Comparison of ENCODE assay signal across 7 mouse cellular contexts in genomic region chr16:40739015-40739414, GRCm38 (mm10).
DNase-seq lines count a peak whose midpoint lies in the region; ATAC-seq lines count a peak whose summit lies in the region.

No protein-coding gene starts in this region.

- H3K9me3 ChIP-seq in neural tube, embryonic 11.5 days (ENCODE audit: control insufficient read depth, low read length): no peaks in the 10 kb centered on the region

- H3K27me3 ChIP-seq in neural tube, embryonic 11.5 days (ENCODE audit: control insufficient read depth, insufficient read depth, low read length): no peaks in the 10 kb centered on the region

- ATAC-seq in neural tube, embryonic 11.5 days (ENCODE audit: insufficient read depth, low FRiP score, low TSS enrichment): no peak

- 45% methylated on average over 6 of the region's 6 CpGs for WGBS in neural tube, embryonic 11.5 days

- H3K36me3 ChIP-seq in neural tube, embryonic 11.5 days (ENCODE audit: control insufficient read depth, insufficient read depth, low read length): no peaks in the 10 kb centered on the region

- no peak overlapping the region for H3K9ac ChIP-seq in neural tube, embryonic 11.5 days (ENCODE audit: low read length)

- H3K27ac ChIP-seq in neural tube, embryonic 11.5 days (ENCODE audit: low read depth, low read length): no peak overlapping the region

- intact Hi-C loops in gastrocnemius, postnatal 14 days (cut with DNase I; ENCODE audit: low total_unique reads): loop anchor here (5.0 kb wide), 1 partner anchor 393 kb away; no protein-coding TSS in a partner anchor

- no peaks in the 10 kb centered on the region for H3K4me1 ChIP-seq in neural tube, embryonic 11.5 days (ENCODE audit: control insufficient read depth, insufficient read depth, low read length)

- no peak overlapping the region for H3K4me3 ChIP-seq in neural tube, embryonic 11.5 days (ENCODE audit: low read depth, low read length)

- no peak overlapping the region for H3K4me2 ChIP-seq in neural tube, embryonic 11.5 days (ENCODE audit: low read depth)

- peak; percentile 80 for DNase-seq in ES-CJ7 (ENCODE audit: low read depth, low spot score)
- DNase-seq in NIH3T3 (ENCODE audit: low read depth): peak; percentile 51
- peak; percentile 86 to 91 for DNase-seq in cerebellum, postnatal 14 days
- peak; percentile 51 for DNase-seq in gastrocnemius, postnatal 14 days
- DNase-seq in left cerebral cortex, adult 11 months (ENCODE audit: low spot score): peak; percentile 69
- peak; percentile 69 for DNase-seq in neural tube, embryonic 11.5 days (ENCODE audit: low spot score)
- DNase-seq in spleen, postnatal 14 days (ENCODE audit: low spot score in 2 of 2): no peak

Comparison
In these comparisons a context has a peak if more than half of its experiments do, and no peak if none do; other contexts are left out.
1. DNase-seq: peak in ES-CJ7 (single experiment), NIH3T3 (single experiment), cerebellum, postnatal 14 days (2 of 2), gastrocnemius, postnatal 14 days (single experiment), left cerebral cortex, adult 11 months (single experiment) and neural tube, embryonic 11.5 days (single experiment); none in spleen, postnatal 14 days (0 of 2).